Mouse (Mus musculus): Measurements from ENCODE around the gene Cyp4x1. TPM values are rescaled to one million over a fixed set of nuclear protein-coding genes. Genes with fewer than 3 reads are reported as not detected.

The Cyp4x1 gene
- polyA plus RNA-seq, 1 experiment, result 10.0 TPM

DNA sequence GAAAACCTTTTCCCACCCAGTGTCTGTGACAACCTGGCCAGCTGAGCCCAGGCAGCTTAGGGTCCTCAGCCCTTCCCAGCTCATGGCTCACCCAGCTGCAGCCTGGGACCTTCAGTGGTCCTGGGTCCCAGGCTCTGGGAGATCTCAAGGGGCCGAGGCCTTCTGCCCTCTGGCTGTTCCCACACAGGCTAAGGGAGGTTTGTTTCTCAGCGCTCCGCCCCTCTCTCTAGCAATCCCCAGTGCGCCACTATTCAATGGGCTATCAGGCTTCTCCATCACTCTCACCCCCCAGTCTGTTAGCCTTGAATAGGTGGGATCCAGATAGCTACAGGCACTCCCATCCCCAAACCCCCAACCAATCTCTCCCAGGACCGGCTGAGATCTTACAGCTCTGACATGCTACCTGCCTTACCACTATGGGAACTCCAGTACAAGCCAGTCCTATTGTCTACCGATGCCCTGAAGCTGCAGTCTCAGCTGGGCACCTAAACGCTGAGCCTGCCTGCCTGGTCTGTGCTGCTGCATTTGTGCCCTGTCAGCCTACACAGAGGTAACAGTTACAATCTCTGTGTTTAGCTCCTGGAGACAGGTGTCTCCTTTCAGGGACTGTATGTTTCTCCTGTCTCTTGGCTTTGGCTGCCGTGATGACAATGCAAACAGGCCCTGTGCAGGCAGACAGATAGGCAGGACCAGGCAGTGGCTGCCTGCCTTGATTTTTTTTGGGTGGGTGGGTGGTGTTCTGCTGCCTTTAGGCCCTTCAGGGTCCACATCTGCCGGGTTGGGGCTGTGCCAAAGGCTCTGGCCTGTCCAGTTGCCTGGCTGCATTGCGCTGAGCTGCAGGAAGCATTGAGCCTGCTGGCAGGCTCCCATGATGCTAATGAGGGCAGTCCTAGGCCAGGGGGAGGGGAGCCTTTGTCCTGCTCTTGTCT lies 54.9 kb downstream of the Cyp4x1 start:
- no peak overlapping the region for H3K27ac ChIP-seq (ENCODE audit: insufficient read depth, low read length)

DNA sequence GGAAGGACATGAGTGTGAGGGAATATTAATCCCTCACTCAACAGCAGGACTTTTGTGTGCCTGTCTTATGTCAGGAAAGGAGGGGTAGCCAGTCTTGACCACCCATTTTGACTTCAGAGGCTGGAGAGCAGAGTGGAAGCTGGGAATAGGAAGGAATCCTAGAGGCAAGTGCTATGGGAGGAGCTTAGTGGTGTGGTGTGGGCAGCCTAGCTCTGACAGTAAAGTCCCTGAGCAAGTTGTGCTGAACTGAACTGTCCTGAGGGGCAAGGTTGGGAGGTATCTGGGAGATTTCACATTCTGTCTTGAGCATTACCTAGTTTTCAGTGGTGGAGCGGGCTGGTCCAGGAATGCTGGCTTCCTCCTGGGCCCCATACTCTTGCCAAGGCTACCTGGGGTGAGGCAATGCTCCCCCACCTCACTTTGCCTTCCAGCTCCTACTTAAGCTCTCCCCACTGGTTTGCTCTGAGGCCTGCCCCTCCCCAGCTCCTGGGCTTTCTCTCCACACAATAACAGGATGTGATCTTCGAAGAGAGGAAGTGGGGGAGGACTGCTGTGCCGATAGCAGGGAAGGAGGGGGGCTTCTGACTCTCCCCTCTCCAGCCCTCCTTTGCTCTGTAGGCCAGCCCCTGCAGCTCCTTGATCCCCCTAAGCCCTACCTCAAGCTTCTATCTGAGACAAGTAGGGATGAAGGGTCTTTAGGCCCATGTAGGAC lies 58.7 kb downstream of the Cyp4x1 start:
- H3K4me1 ChIP-seq (ENCODE audit: control insufficient read depth, insufficient read depth, low read length), result no peaks in the 10 kb centered on the region
- H3K4me3 ChIP-seq (ENCODE audit: insufficient read depth, low read length), result no peak overlapping the region
- H3K27ac ChIP-seq (ENCODE audit: insufficient read depth, low read length), result no peak overlapping the region
- TF ChIP-seq CTCF (IDR thresholded peaks at IDR 0.05; ENCODE audit: extremely low read depth, insufficient read depth, low read length) (no peak), POLR2A (IDR thresholded peaks at IDR 0.05; ENCODE audit: extremely low read depth, insufficient read depth, low read length) (no peak)

More for the DNA sequence above, 54.9 kb downstream of the Cyp4x1 start:
- no peak for TF ChIP-seq CTCF (IDR thresholded peaks at IDR 0.05; ENCODE audit: extremely low read depth, insufficient read depth, low read length)
- no peak for TF ChIP-seq POLR2A (IDR thresholded peaks at IDR 0.05; ENCODE audit: extremely low read depth, insufficient read depth, low read length)
- no peak overlapping the region for H3K4me3 ChIP-seq (ENCODE audit: insufficient read depth, low read length)
- H3K4me1 ChIP-seq (ENCODE audit: control insufficient read depth, insufficient read depth, low read length), result no peaks in the 10 kb centered on the region

DNA sequence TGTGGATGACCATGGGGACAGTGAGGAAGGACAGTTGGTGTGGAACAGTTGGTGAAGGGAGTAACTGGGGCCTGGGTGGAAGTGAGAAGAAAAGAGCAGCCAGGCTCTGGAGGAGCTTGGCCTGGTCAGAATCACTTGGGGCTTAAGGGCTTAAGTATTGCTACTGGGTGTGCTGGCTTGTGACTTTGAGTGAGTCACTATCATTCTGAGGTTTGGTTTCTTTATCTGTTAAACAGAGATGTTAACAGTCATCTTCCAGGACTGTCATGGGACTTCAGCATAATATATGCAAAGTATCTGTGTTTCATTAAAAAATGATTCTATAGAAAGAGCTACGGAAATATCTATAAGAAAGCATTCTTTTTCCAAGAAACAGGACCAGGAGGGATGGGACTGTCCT lies 59.3 kb downstream of the Cyp4x1 start:
- no peak for TF ChIP-seq CTCF (IDR thresholded peaks at IDR 0.05; ENCODE audit: extremely low read depth, insufficient read depth, low read length)
- TF ChIP-seq POLR2A (IDR thresholded peaks at IDR 0.05; ENCODE audit: extremely low read depth, insufficient read depth, low read length), result no peak
- Histone ChIP-seq H3K27ac (ENCODE audit: insufficient read depth, low read length) (no peak overlapping the region), H3K4me3 (ENCODE audit: insufficient read depth, low read length) (no peak overlapping the region), H3K4me1 (ENCODE audit: control insufficient read depth, insufficient read depth, low read length) (no peaks in the 10 kb centered on the region)

DNA sequence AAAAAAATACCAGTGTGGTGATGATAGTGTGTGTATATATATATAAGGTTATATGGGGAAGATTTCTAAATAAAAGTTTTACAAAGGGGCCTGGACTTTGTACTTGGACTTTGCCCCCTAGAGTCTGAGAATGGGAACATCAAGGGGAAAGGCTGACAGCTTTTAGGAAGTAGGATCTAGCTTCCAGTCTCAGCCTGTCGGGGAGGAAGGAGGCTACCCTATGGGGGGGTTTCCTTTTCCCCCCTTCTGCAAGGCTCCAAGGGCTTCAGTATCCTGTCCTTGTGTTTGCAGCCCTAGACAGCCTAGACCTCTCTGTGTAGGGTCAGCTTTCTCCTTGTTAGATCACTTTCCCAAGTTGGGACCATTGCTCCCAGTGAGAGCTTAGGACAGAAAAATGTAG lies 62.4 kb downstream of the Cyp4x1 start:
- no peak for TF ChIP-seq CTCF (IDR thresholded peaks at IDR 0.05; ENCODE audit: extremely low read depth, insufficient read depth, low read length)
- no peak for TF ChIP-seq POLR2A (IDR thresholded peaks at IDR 0.05; ENCODE audit: extremely low read depth, insufficient read depth, low read length)
- Histone ChIP-seq H3K27ac (ENCODE audit: insufficient read depth, low read length) (no peak overlapping the region), H3K4me1 (ENCODE audit: control insufficient read depth, insufficient read depth, low read length) (no peaks in the 10 kb centered on the region), H3K4me3 (ENCODE audit: insufficient read depth, low read length) (no peak overlapping the region)

DNA sequence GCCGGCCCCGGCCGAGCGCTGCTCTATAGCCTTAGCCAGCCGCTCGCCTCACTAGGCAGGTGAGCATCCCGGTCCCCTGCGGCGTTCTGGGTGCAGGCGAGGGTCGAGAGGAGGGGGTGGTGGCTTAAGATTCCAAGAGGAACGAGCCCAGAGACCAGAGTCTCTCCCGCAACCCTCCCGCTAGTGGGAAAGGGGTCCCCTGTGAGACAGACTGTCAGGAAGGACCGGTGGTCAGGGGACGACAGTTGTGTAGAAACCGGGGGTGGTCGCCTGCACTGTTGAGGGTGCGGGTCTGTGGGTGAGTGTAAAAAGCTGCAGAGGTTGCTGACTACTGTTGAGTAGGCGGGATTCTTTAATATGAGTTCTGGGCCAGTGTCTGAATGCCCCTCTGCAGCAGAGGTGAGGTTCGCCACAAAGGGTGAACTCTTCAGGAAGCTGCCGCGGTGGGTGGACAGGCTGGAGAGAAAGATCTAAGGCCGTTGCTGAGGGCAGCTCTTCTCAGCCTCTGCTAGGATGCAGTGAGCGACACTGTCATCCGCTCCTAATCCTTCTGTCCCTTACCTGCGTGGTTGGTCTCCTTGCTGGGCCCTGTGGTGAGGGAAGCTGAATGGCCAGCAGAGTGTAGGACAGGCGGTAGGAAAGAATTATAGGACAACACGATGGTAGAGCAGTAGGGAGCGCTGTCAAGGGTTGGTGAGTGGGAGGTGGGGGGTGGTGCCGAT lies 70.4 kb downstream of the Cyp4x1 start:
- no peaks in the 10 kb centered on the region; the same call in 1 of the 2 replicates for H3K4me1 ChIP-seq (ENCODE audit: control insufficient read depth, insufficient read depth, low read length)
- TF ChIP-seq CTCF (IDR thresholded peaks at IDR 0.05; ENCODE audit: extremely low read depth, insufficient read depth, low read length) (no peak), POLR2A (IDR thresholded peaks at IDR 0.05; ENCODE audit: extremely low read depth, insufficient read depth, low read length) (no peak)
- H3K27ac ChIP-seq (ENCODE audit: insufficient read depth, low read length), result no peak overlapping the region
- H3K4me3 ChIP-seq (ENCODE audit: insufficient read depth, low read length), result 0 out of 2 replicates have a peak overlapping the region, but pooled peaks have one; percentile 34

DNA sequence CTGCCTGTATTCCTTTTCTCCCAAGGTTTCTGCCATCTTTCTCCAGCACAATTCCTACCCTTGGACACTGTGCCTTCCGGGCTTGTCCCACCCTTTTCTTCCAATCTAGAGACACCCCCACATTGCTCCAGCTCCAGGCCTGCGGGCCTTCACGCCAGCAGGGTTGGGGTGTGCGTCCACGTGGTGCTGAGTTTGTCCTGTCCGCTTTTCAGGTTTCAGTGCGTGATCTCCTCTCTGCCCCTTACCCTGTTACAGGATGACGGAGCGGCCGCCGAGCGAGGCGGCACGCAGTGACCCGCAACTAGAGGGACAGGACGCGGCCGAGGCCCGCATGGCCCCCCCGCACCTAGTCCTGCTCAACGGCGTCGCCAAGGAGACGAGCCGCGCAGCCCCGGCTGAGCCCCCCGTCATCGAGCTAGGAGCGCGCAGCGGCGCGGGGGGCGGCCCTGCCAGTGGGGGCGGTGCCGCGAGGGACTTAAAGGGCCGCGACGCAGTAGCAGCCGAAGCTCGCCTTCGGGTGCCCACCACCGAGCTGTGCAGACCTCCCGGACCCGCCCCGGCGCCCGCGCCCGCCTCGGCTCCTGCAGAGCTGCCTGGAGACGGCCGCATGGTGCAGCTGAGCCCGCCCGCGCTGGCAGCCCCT lies 71.1 kb downstream of the Cyp4x1 start:
- Histone ChIP-seq H3K4me1 (ENCODE audit: control insufficient read depth, insufficient read depth, low read length) (no peaks in the 10 kb centered on the region; the same call in 1 of the 2 replicates), H3K27ac (ENCODE audit: insufficient read depth, low read length) (peak overlapping the region; percentile 43; the same call in 1 of the 2 replicates), H3K4me3 (ENCODE audit: insufficient read depth, low read length) (peak overlapping the region; percentile 34)
- TF ChIP-seq POLR2A (IDR thresholded peaks at IDR 0.05; ENCODE audit: extremely low read depth, insufficient read depth, low read length) (no peak), CTCF (IDR thresholded peaks at IDR 0.05; ENCODE audit: extremely low read depth, insufficient read depth, low read length) (no peak)

DNA sequence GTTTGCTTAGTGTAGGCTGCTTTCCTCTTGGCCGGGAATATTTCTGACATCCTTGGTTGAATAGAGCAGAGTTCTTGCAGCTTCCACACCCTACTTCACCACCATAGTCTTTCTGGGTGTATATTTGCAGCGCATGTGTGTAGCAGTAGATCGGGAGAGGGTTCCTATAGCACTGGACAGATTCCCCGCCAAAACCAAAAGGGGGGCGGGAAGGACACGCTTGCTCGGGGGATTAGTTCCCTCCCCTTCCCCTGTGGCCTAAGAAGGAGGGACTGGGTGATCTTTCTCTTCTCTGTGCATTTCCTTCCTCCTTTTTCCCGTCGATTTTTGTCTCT lies 71.6 kb downstream of the Cyp4x1 start:
- Histone ChIP-seq H3K4me1 (ENCODE audit: control insufficient read depth, insufficient read depth, low read length) (no peaks in the 10 kb centered on the region; the same call in 1 of the 2 replicates), H3K27ac (ENCODE audit: insufficient read depth, low read length) (no peak overlapping the region), H3K4me3 (ENCODE audit: insufficient read depth, low read length) (peak overlapping the region; percentile 34; the same call in 1 of the 2 replicates)
- TF ChIP-seq POLR2A (IDR thresholded peaks at IDR 0.05; ENCODE audit: extremely low read depth, insufficient read depth, low read length) (no peak), CTCF (IDR thresholded peaks at IDR 0.05; ENCODE audit: extremely low read depth, insufficient read depth, low read length) (no peak)

DNA sequence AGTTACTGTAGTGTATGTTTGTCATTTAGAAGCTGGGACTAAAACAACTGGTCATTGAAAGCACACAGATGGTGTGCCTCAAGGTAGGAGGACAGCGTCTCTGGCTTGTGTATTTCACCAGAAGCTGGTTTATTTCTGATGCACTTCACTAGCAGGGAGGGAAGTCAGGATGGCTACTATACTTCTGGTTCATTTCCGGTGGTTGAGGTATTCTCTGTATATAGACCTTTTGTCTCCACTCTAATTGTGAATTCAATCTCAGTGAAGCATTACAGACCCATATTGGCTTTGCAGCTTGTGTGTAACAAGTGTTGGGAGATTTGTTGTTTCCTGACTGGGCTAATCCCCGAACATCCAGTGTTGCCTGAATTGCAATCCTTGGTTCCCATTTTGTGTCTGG lies 73.3 kb downstream of the Cyp4x1 start:
- H3K4me1 ChIP-seq (ENCODE audit: control insufficient read depth, insufficient read depth, low read length), result no peaks in the 10 kb centered on the region; the same call in 1 of the 2 replicates
- TF ChIP-seq POLR2A (IDR thresholded peaks at IDR 0.05; ENCODE audit: extremely low read depth, insufficient read depth, low read length) (no peak), CTCF (IDR thresholded peaks at IDR 0.05; ENCODE audit: extremely low read depth, insufficient read depth, low read length) (no peak)
- no peak overlapping the region for H3K4me3 ChIP-seq (ENCODE audit: insufficient read depth, low read length)
- no peak overlapping the region for H3K27ac ChIP-seq (ENCODE audit: insufficient read depth, low read length)

DNA sequence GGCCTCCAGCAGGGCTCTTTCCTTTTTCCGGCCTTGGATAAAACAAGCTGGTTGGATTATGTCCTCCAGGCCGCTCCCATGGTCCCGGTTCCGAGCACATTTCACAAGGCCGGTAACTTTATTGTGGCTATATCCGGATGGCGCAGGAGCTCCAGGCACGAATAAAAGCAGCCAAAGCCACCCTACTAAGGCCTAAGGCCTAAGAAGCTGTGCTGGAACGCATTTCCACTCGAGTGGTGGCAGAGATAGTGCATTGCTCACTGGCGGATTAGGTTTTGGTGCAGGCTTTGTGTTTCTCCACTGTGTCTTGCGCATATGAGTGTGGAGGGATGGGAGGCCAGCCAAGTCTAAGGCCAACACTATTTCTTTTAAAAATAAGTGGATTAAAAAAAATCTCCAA lies 74.2 kb downstream of the Cyp4x1 start:
- TF ChIP-seq POLR2A (IDR thresholded peaks at IDR 0.05; ENCODE audit: extremely low read depth, insufficient read depth, low read length), result no peak
- no peak for TF ChIP-seq CTCF (IDR thresholded peaks at IDR 0.05; ENCODE audit: extremely low read depth, insufficient read depth, low read length)
- Histone ChIP-seq H3K4me1 (ENCODE audit: control insufficient read depth, insufficient read depth, low read length) (no peaks in the 10 kb centered on the region; the same call in 1 of the 2 replicates), H3K27ac (ENCODE audit: insufficient read depth, low read length) (peak overlapping the region; percentile 17; the same call in 1 of the 2 replicates), H3K4me3 (ENCODE audit: insufficient read depth, low read length) (no peak overlapping the region)
